Comparison of ENCODE assay signal across 18 mouse cellular contexts in genomic region chr6:56779636-56780035, GRCm38 (mm10).
"Had no signal": no experiment of that assay in that cellular context is flagged by ENCODE, and none has a peak within 500 bp of the region (broad histone marks: within the 10 kb centered on the region; RNA-seq: fewer than 3 reads in every experiment).

No protein-coding gene starts in this region.

- H3K27ac ChIP-seq: liver, embryonic 15.5 days; macrophage; midbrain, embryonic 13.5 days; midbrain, embryonic 15.5 days; neural tube, embryonic 13.5 days; neural tube, embryonic 15.5 days; stomach, embryonic 15.5 days; stomach, postnatal 0 days had no signal

- H3K4me1 ChIP-seq: midbrain, embryonic 13.5 days; midbrain, embryonic 15.5 days; neural tube, embryonic 13.5 days had no signal

- H3K9me3 ChIP-seq: liver, embryonic 15.5 days; megakaryocyte, embryonic 14.5 days; midbrain, embryonic 13.5 days; midbrain, embryonic 15.5 days; neural tube, embryonic 13.5 days; neural tube, embryonic 15.5 days; stomach, embryonic 15.5 days had no signal

- H3K27me3 ChIP-seq: liver, embryonic 15.5 days; megakaryocyte, embryonic 14.5 days; midbrain, embryonic 13.5 days; midbrain, embryonic 15.5 days; neural tube, embryonic 13.5 days; neural tube, embryonic 15.5 days; stomach, embryonic 15.5 days had no signal

- H3K4me3 ChIP-seq: liver, embryonic 15.5 days; megakaryocyte, embryonic 14.5 days; midbrain, embryonic 13.5 days; midbrain, embryonic 15.5 days; myocyte; neural tube, embryonic 13.5 days; neural tube, embryonic 15.5 days; stomach, embryonic 15.5 days had no signal

- DNase-seq: liver, postnatal 0 days; lung, embryonic 14.5 days; lung, postnatal 10 days; lung, postnatal 36 days; right cerebral cortex, postnatal 14 days; thymus, adult 2 months; thymus, postnatal 25 days; thymus, postnatal 4 days had no signal

- ATAC-seq: liver, postnatal 0 days; midbrain, embryonic 13.5 days; midbrain, embryonic 15.5 days had no signal

- H3K9ac ChIP-seq: liver, embryonic 15.5 days; liver, postnatal 0 days; lung, embryonic 14.5 days; midbrain, embryonic 13.5 days; midbrain, embryonic 15.5 days; neural tube, embryonic 13.5 days; neural tube, embryonic 15.5 days; stomach, embryonic 15.5 days had no signal
